Mouse (Mus musculus) left cerebral cortex, postnatal 10 days (tissue): ENCODE data around the gene Hacl1. TPM values are rescaled to one million over a fixed set of nuclear protein-coding genes. Genes with fewer than 3 reads are reported as not detected.

Experiments
- DNase-seq, 2 experiments: peaks; one replicate each; pipeline ENCODE4 v3.0.0; 2021 to 2022; ENCODE audit warnings: low spot score in 2 of 2, mixed read lengths in 1 of 2; ENCODE audit errors: extremely low spot score in 1 of 2
- intact Hi-C: fragments of 180-260 bp; cut with DNase I; formaldehyde crosslinking; loops from one replicate; pipeline ENCODE4 v1.15.1; 2025
- total RNA-seq, 2 experiments: library from RNA; stranded (reverse); gene quantifications; 2 replicates each; pipeline ENCODE4 v1.2.3; 2021

The Hacl1 gene
- total RNA-seq, 2 experiments from 2014 or later = 6.4 to 7.8 TPM

GRCm38 (mm10) chr14:31596408-31596807 is 44.7 kb downstream of the Hacl1 start:
- no peak for DNase-seq
- intact Hi-C loops = no loop called here

- intact Hi-C loops = no loop called here
- DNase-seq = no peak
Observed at GRCm38 (mm10) chr14:31594693-31595092, 46.4 kb downstream of the Hacl1 start.

GRCm38 (mm10) chr14:31593036-31593435 is 48.0 kb downstream of the Hacl1 start:
- DNase-seq = no peak
- intact Hi-C loops = no loop called here

GRCm38 (mm10) chr14:31591243-31591642 is 49.8 kb downstream of the Hacl1 start, which contains the start of gene Colq:
Gene Colq, minus strand, starts transcription at chr14:31591343.
- intact Hi-C loops = no loop called here
- DNase-seq = no peak

- intact Hi-C loops = no loop called here
- no peak for DNase-seq
Observed at GRCm38 (mm10) chr14:31586451-31586850, 54.6 kb downstream of the Hacl1 start.

- DNase-seq = no peak
- intact Hi-C loops = no loop called here
Observed at GRCm38 (mm10) chr14:31583082-31583481, 58.0 kb downstream of the Hacl1 start.

GRCm38 (mm10) chr14:31577966-31578735 is 62.9 kb downstream of the Hacl1 start:
- DNase-seq = no peak
- intact Hi-C loops = no loop called here

GRCm38 (mm10) chr14:31576846-31577697 is 64.0 kb downstream of the Hacl1 start:
- intact Hi-C loops = no loop called here
- no peak for DNase-seq

- intact Hi-C loops = no loop called here
- DNase-seq = peak in 1 of 2 experiments; percentile 52
Observed at GRCm38 (mm10) chr14:31575866-31576265, 65.2 kb downstream of the Hacl1 start.

- no peak for DNase-seq
- intact Hi-C loops = no loop called here
Observed at GRCm38 (mm10) chr14:31574903-31575665, 66.0 kb downstream of the Hacl1 start.

GRCm38 (mm10) chr14:31572561-31573175 is 68.4 kb downstream of the Hacl1 start:
- intact Hi-C loops = no loop called here
- peak; percentile 45 to 63 for DNase-seq

- no peak for DNase-seq
- intact Hi-C loops = no loop called here
Observed at GRCm38 (mm10) chr14:31571419-31571818, 69.7 kb downstream of the Hacl1 start.

- intact Hi-C loops = no loop called here
Observed at GRCm38 (mm10) chr14:31570131-31570951, 70.7 kb downstream of the Hacl1 start.

GRCm38 (mm10) chr14:31569151-31569631 is 71.9 kb downstream of the Hacl1 start:
- DNase-seq = peak; percentile 42 to 57
- intact Hi-C loops = no loop called here

More at GRCm38 (mm10) chr14:31570131-31570951, 70.7 kb downstream of the Hacl1 start:
- no peak for DNase-seq

- no peak for DNase-seq
Observed at GRCm38 (mm10) chr14:31565478-31566212, 75.4 kb downstream of the Hacl1 start.

GRCm38 (mm10) chr14:31564452-31565179 is 76.5 kb downstream of the Hacl1 start:
- intact Hi-C loops = no loop called here
- DNase-seq = no peak

More at GRCm38 (mm10) chr14:31565478-31566212, 75.4 kb downstream of the Hacl1 start:
- intact Hi-C loops = no loop called here
